Mouse (Mus musculus): Measurements from ENCODE around the gene Gm10271. TPM values are rescaled to one million over a fixed set of nuclear protein-coding genes. Genes with fewer than 3 reads are reported as not detected.

Gm10271 gene
- polyA plus RNA-seq, 1 experiment from 2014 or later, result not detected

DNA sequence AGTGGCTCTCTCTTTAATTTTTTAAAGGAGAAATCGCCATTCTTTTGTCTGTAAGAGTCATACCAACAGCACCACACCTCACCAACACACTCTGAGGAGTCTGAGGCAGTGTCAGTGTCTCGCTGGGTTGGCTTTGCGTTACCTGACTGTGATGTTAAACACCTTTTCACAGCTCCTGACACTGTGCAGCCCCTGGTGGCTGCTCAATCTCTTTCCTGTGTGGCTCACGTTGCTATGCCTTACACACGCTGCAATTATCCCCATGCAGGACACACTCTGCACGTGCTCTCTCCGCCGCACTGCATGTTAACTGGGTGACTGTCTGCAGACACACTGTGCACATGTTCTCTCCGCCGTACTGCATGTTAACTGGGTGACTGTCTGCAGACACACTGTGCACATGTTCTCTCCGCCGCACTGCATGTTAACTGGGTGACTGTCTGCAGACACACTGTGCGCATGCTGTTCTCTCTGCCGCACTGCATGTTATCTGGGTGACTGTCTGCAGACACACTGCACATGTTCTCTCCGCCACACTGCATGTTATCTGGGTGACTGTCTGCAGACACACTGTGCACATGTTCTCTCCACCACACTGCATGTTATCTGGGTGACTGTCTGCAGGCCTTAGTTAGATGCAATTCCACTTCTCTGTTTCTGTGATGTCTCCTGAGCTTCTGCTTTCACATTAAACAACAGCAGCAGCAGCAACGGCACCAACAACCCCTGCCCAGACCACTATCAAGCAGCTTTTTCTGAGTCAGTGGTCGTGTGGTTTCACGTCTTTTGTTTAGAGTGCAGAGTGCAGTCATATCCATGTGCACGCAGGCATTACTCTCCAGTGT is 48.5 kb downstream of the Gm10271 start:
- H3K4me2 ChIP-seq, result no peak overlapping the region
- H3K4me1 ChIP-seq (ENCODE audit: insufficient read depth), result no peaks in the 10 kb centered on the region
- no peaks in the 10 kb centered on the region for H3K27me3 ChIP-seq (ENCODE audit: insufficient read depth, low read length)
- H3K36me3 ChIP-seq (ENCODE audit: insufficient read depth), result peaks cover 49% of the 10 kb centered on the region
- no peaks in the 10 kb centered on the region for H3K9me3 ChIP-seq (ENCODE audit: low read depth, low read length)
- 92% methylated on average over 19 of the region's 19 CpGs for WGBS
- no peak overlapping the region for H3K27ac ChIP-seq (ENCODE audit: low read depth)
- H3K9ac ChIP-seq, result no peak overlapping the region
- ATAC-seq (ENCODE audit: insufficient read depth) (no peak), DNase-seq (no peak)
- no peak for TF ChIP-seq CTCF (IDR thresholded peaks at IDR 0.05; ENCODE audit: low read depth)
- no peak overlapping the region for H3K4me3 ChIP-seq (ENCODE audit: low read depth, low read length)

DNA sequence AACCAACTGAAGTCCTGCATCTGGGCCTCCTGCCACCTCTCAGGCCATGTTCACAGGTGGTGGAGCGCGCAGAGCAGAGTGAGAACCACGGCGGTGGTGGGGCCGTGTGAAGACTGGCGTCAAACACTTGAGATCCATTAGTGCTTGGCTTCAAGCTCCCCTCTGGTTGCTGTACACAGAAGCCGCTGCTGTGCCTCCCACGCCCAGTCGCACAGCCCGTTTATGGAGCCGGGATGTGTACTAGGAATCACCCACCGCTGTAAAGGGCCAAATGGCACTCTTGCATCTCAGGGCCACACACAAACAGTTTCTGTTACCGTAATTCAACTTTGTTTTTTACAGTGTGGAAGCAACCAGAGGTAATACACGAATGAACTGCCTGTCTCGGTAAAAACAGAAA is 50.2 kb downstream of the Gm10271 start:
- Histone ChIP-seq H3K27ac (ENCODE audit: low read depth) (no peak overlapping the region), H3K36me3 (ENCODE audit: insufficient read depth) (peaks cover 45% of the 10 kb centered on the region), H3K27me3 (ENCODE audit: insufficient read depth, low read length) (no peaks in the 10 kb centered on the region), H3K4me2 (no peak overlapping the region), H3K9me3 (ENCODE audit: low read depth, low read length) (no peaks in the 10 kb centered on the region), H3K9ac (no peak overlapping the region), H3K4me1 (ENCODE audit: insufficient read depth) (no peaks in the 10 kb centered on the region), H3K4me3 (ENCODE audit: low read depth, low read length) (no peak overlapping the region)
- no peak for TF ChIP-seq CTCF (IDR thresholded peaks at IDR 0.05; ENCODE audit: low read depth)
- DNase-seq, result no peak
- 76% methylated on average over 15 of the region's 15 CpGs for WGBS
- ATAC-seq (ENCODE audit: insufficient read depth), result no peak

DNA sequence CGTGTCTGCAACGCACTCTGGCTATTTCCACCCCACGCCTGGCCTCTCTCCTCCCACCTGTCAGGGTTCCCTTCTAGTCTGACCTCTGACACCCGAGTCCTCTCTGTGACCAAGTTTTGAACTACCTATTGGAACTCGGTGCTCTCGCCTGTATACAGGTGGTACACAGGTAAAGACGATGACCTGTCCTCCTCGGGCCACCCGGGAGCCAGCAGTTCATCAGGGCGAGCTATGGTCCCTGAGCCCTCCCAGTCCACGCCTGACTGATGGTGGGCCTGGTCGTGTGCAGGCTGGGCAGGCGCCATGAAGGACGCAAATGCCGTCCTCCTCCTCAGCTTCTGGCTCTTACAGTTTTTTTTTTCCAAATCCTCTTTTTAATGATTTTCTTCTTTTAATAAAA is 51.0 kb downstream of the Gm10271 start:
- H3K4me1 ChIP-seq (ENCODE audit: insufficient read depth), result no peaks in the 10 kb centered on the region
- no peak overlapping the region for H3K27ac ChIP-seq (ENCODE audit: low read depth)
- WGBS, result 82% methylated on average over 15 of the region's 15 CpGs
- peaks cover 41% of the 10 kb centered on the region for H3K36me3 ChIP-seq (ENCODE audit: insufficient read depth)
- H3K4me2 ChIP-seq, result no peak overlapping the region
- ATAC-seq (ENCODE audit: insufficient read depth) (no peak), DNase-seq (no peak)
- H3K4me3 ChIP-seq (ENCODE audit: low read depth, low read length), result no peak overlapping the region
- no peaks in the 10 kb centered on the region for H3K27me3 ChIP-seq (ENCODE audit: insufficient read depth, low read length)
- no peak for TF ChIP-seq CTCF (IDR thresholded peaks at IDR 0.05; ENCODE audit: low read depth)
- no peak overlapping the region for H3K9ac ChIP-seq
- H3K9me3 ChIP-seq (ENCODE audit: low read depth, low read length), result no peaks in the 10 kb centered on the region

DNA sequence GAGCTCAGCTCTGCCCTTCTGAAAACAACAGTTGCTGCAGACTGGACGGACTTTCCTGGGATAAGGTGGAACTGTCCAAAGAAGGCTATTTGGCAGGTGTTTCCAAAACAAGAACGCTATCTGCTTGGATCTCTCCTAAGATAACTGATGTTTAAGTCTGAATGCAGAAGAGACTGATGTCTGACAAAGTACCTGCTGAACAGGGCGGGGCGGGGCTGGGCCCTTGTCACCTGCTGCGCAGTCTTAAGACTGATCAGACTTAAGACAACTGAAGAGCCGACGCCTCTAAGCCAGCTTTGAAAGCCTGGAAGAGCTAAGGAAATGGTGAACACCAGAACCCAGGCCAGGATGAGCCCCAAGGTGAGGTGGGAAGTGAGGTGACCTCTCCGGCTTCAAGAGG is 51.8 kb downstream of the Gm10271 start:
- H3K9ac ChIP-seq, result no peak overlapping the region
- no peak overlapping the region for H3K4me3 ChIP-seq (ENCODE audit: low read depth, low read length)
- no peak for TF ChIP-seq CTCF (IDR thresholded peaks at IDR 0.05; ENCODE audit: low read depth)
- peaks cover 40% of the 10 kb centered on the region for H3K36me3 ChIP-seq (ENCODE audit: insufficient read depth)
- ATAC-seq (ENCODE audit: insufficient read depth) (no peak), DNase-seq (no peak)
- H3K4me1 ChIP-seq (ENCODE audit: insufficient read depth), result no peaks in the 10 kb centered on the region
- no peaks in the 10 kb centered on the region for H3K9me3 ChIP-seq (ENCODE audit: low read depth, low read length)
- no peak overlapping the region for H3K27ac ChIP-seq (ENCODE audit: low read depth)
- WGBS, result 89% methylated on average over 8 of the region's 8 CpGs
- no peaks in the 10 kb centered on the region for H3K27me3 ChIP-seq (ENCODE audit: insufficient read depth, low read length)
- H3K4me2 ChIP-seq, result no peak overlapping the region

DNA sequence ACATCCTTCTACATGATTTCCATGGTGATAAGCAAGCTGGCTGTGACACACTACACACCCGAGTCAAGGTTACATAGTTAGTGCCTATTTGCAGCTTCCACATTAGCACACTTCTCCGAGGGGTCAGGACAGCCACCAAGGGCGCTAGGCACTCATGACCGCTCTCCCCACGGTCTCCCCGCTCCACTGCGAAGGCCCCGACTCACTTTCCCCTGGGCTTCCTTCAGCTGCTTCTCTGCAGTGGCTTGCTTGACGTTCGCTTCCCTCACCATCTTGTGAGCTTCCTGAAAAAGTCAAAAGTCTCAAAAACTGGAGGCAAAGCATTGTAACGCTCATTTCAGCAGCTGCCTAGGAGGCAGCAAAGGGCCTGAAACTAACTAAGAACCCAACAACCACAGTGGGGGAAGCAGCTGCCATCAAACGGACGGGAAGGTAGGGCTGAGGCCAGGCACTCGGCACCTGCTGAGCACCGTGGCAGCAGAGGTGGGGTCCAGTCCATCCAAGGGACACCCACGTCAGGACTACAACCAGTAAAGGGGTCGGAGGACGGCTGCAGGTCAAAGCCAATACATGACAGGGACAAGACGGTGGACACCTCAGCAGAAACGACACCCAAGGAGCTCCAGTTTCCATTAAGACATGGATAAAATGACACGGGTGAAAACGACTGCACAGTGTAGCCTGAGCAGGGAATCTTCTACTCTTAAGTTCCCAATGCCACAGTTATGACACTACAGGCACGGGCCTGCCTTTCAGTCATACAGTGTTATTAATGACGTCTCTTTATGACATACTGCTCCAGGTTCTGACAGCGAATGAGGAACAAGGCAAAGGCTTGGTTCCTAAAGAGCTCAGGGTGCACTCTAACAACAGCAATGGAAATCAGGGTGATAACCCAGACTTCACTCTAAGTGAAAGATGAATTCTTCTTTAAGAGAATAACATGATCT is 52.8 kb downstream of the Gm10271 start:
- ATAC-seq (ENCODE audit: insufficient read depth), result no peak

DNA sequence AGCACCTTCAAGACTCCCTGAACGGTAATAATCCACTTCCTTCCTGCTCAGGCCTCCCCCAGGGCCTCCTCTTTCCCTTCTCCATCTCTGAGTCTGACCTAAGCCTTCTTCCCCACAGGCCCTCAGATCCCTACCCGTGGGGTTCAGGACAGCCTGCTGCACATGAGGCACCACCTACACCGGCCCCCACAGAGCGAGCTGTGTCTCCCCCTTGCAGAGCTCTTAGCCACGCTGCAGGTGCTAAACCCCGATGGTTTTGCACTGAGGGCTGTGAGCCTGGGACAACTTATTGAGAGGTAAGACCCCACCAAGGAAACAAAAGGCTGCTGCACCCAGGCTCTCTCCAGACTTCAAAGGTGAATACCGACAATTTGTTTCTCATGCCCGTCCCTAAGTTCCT is 55.8 kb downstream of the Gm10271 start:
- 78% methylated on average over 8 of the region's 8 CpGs for WGBS
- ATAC-seq (ENCODE audit: insufficient read depth) (no peak), DNase-seq (no peak)
- no peaks in the 10 kb centered on the region for H3K27me3 ChIP-seq (ENCODE audit: insufficient read depth, low read length)
- H3K36me3 ChIP-seq (ENCODE audit: insufficient read depth), result peaks cover 38% of the 10 kb centered on the region; the same call in 1 of the 2 replicates
- H3K9me3 ChIP-seq (ENCODE audit: low read depth, low read length), result no peaks in the 10 kb centered on the region
- TF ChIP-seq CTCF (IDR thresholded peaks at IDR 0.05; ENCODE audit: low read depth), result no peak
- H3K4me3 ChIP-seq (ENCODE audit: low read depth, low read length), result no peak overlapping the region
- no peak overlapping the region for H3K9ac ChIP-seq
- no peak overlapping the region for H3K4me2 ChIP-seq
- H3K27ac ChIP-seq (ENCODE audit: low read depth), result no peak overlapping the region
- H3K4me1 ChIP-seq (ENCODE audit: insufficient read depth), result no peaks in the 10 kb centered on the region

More for the DNA sequence above, 52.8 kb downstream of the Gm10271 start:
- no peak for DNase-seq
- 84% methylated on average over 25 of the region's 25 CpGs for WGBS
- no peaks in the 10 kb centered on the region for H3K27me3 ChIP-seq (ENCODE audit: insufficient read depth, low read length)
- H3K9me3 ChIP-seq (ENCODE audit: low read depth, low read length), result no peaks in the 10 kb centered on the region
- no peak overlapping the region for H3K4me3 ChIP-seq (ENCODE audit: low read depth, low read length)
- no peak overlapping the region for H3K9ac ChIP-seq
- no peaks in the 10 kb centered on the region for H3K4me1 ChIP-seq (ENCODE audit: insufficient read depth)
- no peak overlapping the region for H3K27ac ChIP-seq (ENCODE audit: low read depth)
- TF ChIP-seq CTCF (IDR thresholded peaks at IDR 0.05; ENCODE audit: low read depth), result no peak
- no peak overlapping the region for H3K4me2 ChIP-seq
- H3K36me3 ChIP-seq (ENCODE audit: insufficient read depth), result peaks cover 38% of the 10 kb centered on the region

DNA sequence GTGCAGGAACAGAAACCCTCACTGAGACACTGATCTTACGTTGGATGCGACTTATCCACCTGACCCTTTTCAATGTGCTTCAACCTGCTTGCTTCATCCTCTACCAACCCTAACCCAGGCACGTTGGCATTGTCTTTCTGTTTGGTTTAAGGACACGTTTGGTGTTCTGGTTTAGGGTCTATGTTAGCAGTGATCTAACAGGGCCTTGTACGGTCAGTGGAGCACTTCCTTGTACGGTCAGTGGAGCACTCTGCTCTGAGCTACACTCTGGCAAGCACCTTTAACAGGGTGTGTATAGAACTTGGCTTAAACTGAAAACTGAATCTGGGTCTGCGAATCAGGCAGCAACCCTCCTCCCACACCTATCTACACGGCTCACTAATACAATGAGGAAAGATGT is 57.1 kb downstream of the Gm10271 start:
- DNase-seq (no peak), ATAC-seq (ENCODE audit: insufficient read depth) (no peak)
- no peaks in the 10 kb centered on the region for H3K4me1 ChIP-seq (ENCODE audit: insufficient read depth)
- no peak overlapping the region for H3K4me3 ChIP-seq (ENCODE audit: low read depth, low read length)
- no peak overlapping the region for H3K4me2 ChIP-seq
- H3K36me3 ChIP-seq (ENCODE audit: insufficient read depth), result peaks cover 39% of the 10 kb centered on the region; the same call in 1 of the 2 replicates
- no peak for TF ChIP-seq CTCF (IDR thresholded peaks at IDR 0.05; ENCODE audit: low read depth)
- no peak overlapping the region for H3K27ac ChIP-seq (ENCODE audit: low read depth)
- no peak overlapping the region for H3K9ac ChIP-seq
- no peaks in the 10 kb centered on the region for H3K27me3 ChIP-seq (ENCODE audit: insufficient read depth, low read length)
- no peaks in the 10 kb centered on the region for H3K9me3 ChIP-seq (ENCODE audit: low read depth, low read length)
- 91% methylated on average over 8 of the region's 8 CpGs for WGBS

Data from lung, embryonic 14.5 days (tissue).